Mouse (Mus musculus) 3T3-L1 (cell line): ENCODE measurements at regions not wholly inside any gene's neighbourhood (a gene's known extent, or its start where the extent isn't known, plus 50 kb on each side); places are given as distances from the start of the nearest gene placed in this dataset.
A peak's percentile ranks its signal among the peaks of the same experiment; 100 is the strongest.

Experiments
- DNase-seq: peaks from one replicate; pipeline ENCODE4 v3.0.0-alpha.2; 2015; ENCODE audit warnings: low read depth, low spot score

- DNase-seq, result peak; percentile 70
Measured at GRCm38 (mm10) chr13:78405071-78405470, 205.5 kb upstream of the Nr2f1 start.

- DNase-seq, result no peak
Measured at GRCm38 (mm10) chr13:78383761-78384160, 184.2 kb upstream of the Nr2f1 start.

GRCm38 (mm10) chr13:78361236-78361635, 161.7 kb upstream of the Nr2f1 start:
- no peak for DNase-seq

- no peak for DNase-seq
Measured at GRCm38 (mm10) chr13:78348830-78349229, 149.3 kb upstream of the Nr2f1 start.

GRCm38 (mm10) chr13:78324443-78325206, 125.1 kb upstream of the Nr2f1 start:
- no peak for DNase-seq

GRCm38 (mm10) chr13:78323183-78323582, 123.6 kb upstream of the Nr2f1 start:
- DNase-seq, result no peak

GRCm38 (mm10) chr13:78318434-78318833, 118.9 kb upstream of the Nr2f1 start:
- DNase-seq, result no peak

GRCm38 (mm10) chr13:78310837-78311236, 111.3 kb upstream of the Nr2f1 start:
- no peak for DNase-seq
